Mouse (Mus musculus) bone marrow macrophage, adult 2 months (primary cell): ENCODE data around the gene Gm49359.
"Not testable (repeated sequence)": the region's sequence is repeated elsewhere in the genome, so short reads cannot be mapped to it uniquely, and the experiment has no call there.

ENCODE experiments used
- CTCF ChIP-seq: IDR thresholded peaks from 2 replicates; pipeline ENCODE4 v1.5.1; 2012; ENCODE audit warnings: low read depth, mild to moderate bottlenecking, low read length, moderate library complexity
- POLR2A ChIP-seq: IDR thresholded peaks from 2 replicates; pipeline ENCODE4 v1.6.1; 2012; ENCODE audit warnings: mild to moderate bottlenecking, low read depth, low read length, borderline replicate concordance

DNA sequence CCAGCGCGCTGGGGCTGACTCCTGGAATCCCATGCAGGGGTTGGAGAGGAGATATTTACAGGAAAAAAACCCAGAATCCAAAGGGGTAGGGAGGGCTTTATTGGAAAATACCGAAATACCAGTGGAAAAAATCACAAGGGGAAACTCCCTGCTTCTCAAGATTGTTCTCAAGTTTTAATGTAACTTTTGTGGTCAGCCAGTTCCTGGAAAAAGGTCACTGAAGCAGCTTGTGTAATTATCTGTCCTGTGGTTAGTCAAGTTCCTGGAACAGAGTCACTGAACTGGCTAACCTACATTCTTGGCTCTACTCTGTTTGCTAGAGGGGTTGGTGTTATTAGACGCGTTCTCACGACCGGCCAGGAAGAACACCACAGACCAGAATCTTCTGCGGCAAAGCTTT, 6.0 kb upstream of the Gm49359 start:
- TF ChIP-seq CTCF, POLR2A: not testable (repeated sequence)
